Mouse (Mus musculus): ENCODE results near the gene Myo1f.

- TF ChIP-seq CTCF (IDR thresholded peaks at IDR 0.05; ENCODE audit: low read depth) (peak; percentile 72), EP300 (IDR thresholded peaks at IDR 0.05; ENCODE audit: low read depth) (no peak)
Measured at GRCm38 (mm10) chr17:33539106-33539675, 16.3 kb upstream of the Myo1f start.

Measured in heart, postnatal 0 days (tissue).